Mouse (Mus musculus) cerebellum, postnatal 4 days (tissue): ENCODE measurements around the gene Hes5.
A peak's percentile ranks its signal among the peaks of the same experiment; 100 is the strongest.

Experiments
- DNase-seq, 2 experiments: peaks; one replicate each; pipeline ENCODE4 v3.0.0; 2022; ENCODE audit warnings: low spot score in 2 of 2, mixed read lengths in 1 of 2

Hes5 gene

GRCm38 (mm10) chr4:154960690-154961225 lies at the start of gene Hes5:
TSS of gene Hes5 (plus strand) at chr4:154960923.
- peak in 1 of 2 experiments; percentile 72 for DNase-seq

GRCm38 (mm10) chr4:154911644-154912043 lies 49.1 kb upstream of the Hes5 start:
- DNase-seq = no peak

GRCm38 (mm10) chr4:154913845-154914244 lies 46.9 kb upstream of the Hes5 start:
- DNase-seq = no peak

GRCm38 (mm10) chr4:154914252-154914651 lies 46.5 kb upstream of the Hes5 start:
- DNase-seq = no peak

GRCm38 (mm10) chr4:154914707-154915106 lies 46.0 kb upstream of the Hes5 start:
- no peak for DNase-seq

- no peak for DNase-seq
Observed at GRCm38 (mm10) chr4:154915286-154915685, 45.4 kb upstream of the Hes5 start.

GRCm38 (mm10) chr4:154916662-154917061 lies 44.1 kb upstream of the Hes5 start:
- no peak for DNase-seq

GRCm38 (mm10) chr4:154922291-154922690 lies 38.4 kb upstream of the Hes5 start:
- DNase-seq = no peak

GRCm38 (mm10) chr4:154922931-154923330 lies 37.8 kb upstream of the Hes5 start:
- no peak for DNase-seq

GRCm38 (mm10) chr4:154925413-154925812 lies 35.3 kb upstream of the Hes5 start:
- DNase-seq = no peak

- DNase-seq = no peak
Observed at GRCm38 (mm10) chr4:154926969-154927898, 33.5 kb upstream of the Hes5 start.

- no peak for DNase-seq
Observed at GRCm38 (mm10) chr4:154927899-154928337, 32.8 kb upstream of the Hes5 start.

- DNase-seq = no peak
Observed at GRCm38 (mm10) chr4:154928395-154929087, 32.2 kb upstream of the Hes5 start, which contains the start of gene Tnfrsf14. TSS of gene Tnfrsf14 (minus strand) at chr4:154928563.

GRCm38 (mm10) chr4:154929088-154929660 lies 31.5 kb upstream of the Hes5 start:
- no peak for DNase-seq

- DNase-seq = no peak
Observed at GRCm38 (mm10) chr4:154933306-154933907, 27.3 kb upstream of the Hes5 start.

- DNase-seq = no peak
Observed at GRCm38 (mm10) chr4:154934800-154935199, 25.9 kb upstream of the Hes5 start.

- no peak for DNase-seq
Observed at GRCm38 (mm10) chr4:154935788-154936187, 24.9 kb upstream of the Hes5 start.

GRCm38 (mm10) chr4:154936542-154937255 lies 24.0 kb upstream of the Hes5 start:
- DNase-seq = no peak

- no peak for DNase-seq
Observed at GRCm38 (mm10) chr4:154937746-154938145, 23.0 kb upstream of the Hes5 start.

- no peak for DNase-seq
Observed at GRCm38 (mm10) chr4:154940156-154940555, 20.6 kb upstream of the Hes5 start.

- no peak for DNase-seq
Observed at GRCm38 (mm10) chr4:154941831-154942230, 18.9 kb upstream of the Hes5 start.
